Mouse (Mus musculus) retina, embryonic 14.5 days (tissue): Measurements from ENCODE around the gene Olfr620.

ENCODE experiments used
- DNase-seq: peaks from one replicate; pipeline ENCODE4 v3.0.0-alpha.2; 2015; ENCODE audit warnings: low spot score

The Olfr620 gene

GRCm38 (mm10) chr7:103612434-103612833 is at the start of gene Olfr620:
Gene Olfr620 (minus strand): TSS chr7:103612534.
- DNase-seq: no peak

- no peak for DNase-seq
Measured at GRCm38 (mm10) chr7:103644070-103644469, 31.7 kb upstream of the Olfr620 start.

- DNase-seq: no peak
Measured at GRCm38 (mm10) chr7:103642602-103643001, 30.3 kb upstream of the Olfr620 start, which contains the start of gene Olfr622. Gene Olfr622 (minus strand): TSS chr7:103642702.

GRCm38 (mm10) chr7:103636795-103637194 is 24.5 kb upstream of the Olfr620 start:
- DNase-seq: no peak

GRCm38 (mm10) chr7:103607425-103607824 is 4.9 kb downstream of the Olfr620 start:
- DNase-seq: no peak

GRCm38 (mm10) chr7:103600275-103600674 is 12.1 kb downstream of the Olfr620 start, which contains the start of gene Olfr619:
Gene Olfr619 (plus strand): TSS chr7:103600575.
- DNase-seq: no peak

- DNase-seq: no peak
Measured at GRCm38 (mm10) chr7:103589803-103590202, 22.5 kb downstream of the Olfr620 start, which contains the start of gene Olfr618. Gene Olfr618 (plus strand): TSS chr7:103590103.

- DNase-seq: no peak
Measured at GRCm38 (mm10) chr7:103572761-103573160, 39.6 kb downstream of the Olfr620 start, which contains the start of gene Olfr617. Gene Olfr617 (plus strand): TSS chr7:103573061.

- no peak for DNase-seq
Measured at GRCm38 (mm10) chr7:103569043-103569442, 43.3 kb downstream of the Olfr620 start, which contains the start of gene Olfr616. Gene Olfr616 (minus strand): TSS chr7:103569143.

- no peak for DNase-seq
Measured at GRCm38 (mm10) chr7:103555779-103556178, 56.6 kb downstream of the Olfr620 start, which contains the start of gene Olfr615. Gene Olfr615 (plus strand): TSS chr7:103556079.
